Mouse (Mus musculus): ENCODE measurements around the gene Papola.

- no peak for TF ChIP-seq CTCF (conservative IDR thresholded peaks at IDR 0.05; ENCODE audit: low read length)
- no peak for TF ChIP-seq POU5F1 (IDR thresholded peaks at IDR 0.05; ENCODE audit: borderline replicate concordance, low read length)
- no peak for TF ChIP-seq NANOG (IDR thresholded peaks at IDR 0.05; ENCODE audit: borderline replicate concordance, low read length)
These were observed 10.4 kb downstream of the Papola start for GRCm38 (mm10) chr12:105794896-105795295.

Measured in E14TG2a.4 (cell line).